Mouse (Mus musculus): ENCODE data around the gene Zbtb8a. TPM values are rescaled to one million over a fixed set of nuclear protein-coding genes. Genes with fewer than 3 reads are reported as not detected.

Zbtb8a gene
- total and polyA plus RNA-seq, 3 experiments, result 0.89 to 1.6 TPM; not detected in 1

DNA sequence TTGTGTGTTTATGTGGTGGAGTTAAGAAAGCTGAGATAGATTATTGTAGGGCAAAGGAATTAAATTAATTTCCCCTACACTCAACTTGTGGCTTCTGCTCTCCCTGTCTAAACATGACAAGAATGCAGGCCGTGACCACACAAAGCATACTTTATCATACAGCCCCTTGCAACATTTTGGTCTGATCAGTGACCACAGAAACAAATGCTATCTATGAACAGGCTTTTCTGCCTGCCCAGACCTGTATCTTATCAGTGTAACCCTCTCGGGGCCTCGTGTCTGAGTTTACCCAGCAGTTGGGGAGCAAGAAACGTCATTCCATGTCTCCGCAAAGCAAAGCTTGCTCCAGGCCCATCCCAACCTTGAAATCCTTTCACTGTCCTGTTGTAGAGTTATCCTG lies 38.6 kb upstream of the Zbtb8a start:
- no peak overlapping the region for H3K9ac ChIP-seq (ENCODE audit: control insufficient read depth, low read depth, low read length, poor library complexity, severe bottlenecking)
- H3K36me3 ChIP-seq (ENCODE audit: control insufficient read depth in 1 of 2, insufficient read depth in 2 of 2, low read length in 2 of 2), result peaks cover 0 to 10% of the 10 kb centered on the region in 2 experiments; a peak in 2 of 4 replicates
- H3K4me1 ChIP-seq (ENCODE audit: control insufficient read depth in 1 of 2, insufficient read depth in 2 of 2, low read length in 2 of 2), result peaks cover 0 to 17% of the 10 kb centered on the region in 2 experiments; a peak in 3 of 4 replicates
- DNase-seq (ENCODE audit: low read depth, low spot score), result peak; percentile 80
- no peaks in the 10 kb centered on the region for H3K79me2 ChIP-seq (ENCODE audit: control insufficient read depth, insufficient read depth, low read length, poor library complexity)
- H3K27ac ChIP-seq (ENCODE audit: control insufficient read depth, low read depth, low read length), result no peak overlapping the region
- no peaks in the 10 kb centered on the region for H3K27me3 ChIP-seq (ENCODE audit: control insufficient read depth in 1 of 2, insufficient read depth in 2 of 2, low read length in 2 of 2)
- no peaks in the 10 kb centered on the region for H3K9me3 ChIP-seq (replicated peaks; ENCODE audit: insufficient read depth, low read length)
- H3K4me3 ChIP-seq (ENCODE audit: control insufficient read depth in 1 of 2, insufficient read depth in 1 of 2, low read depth in 2 of 2, low read length in 2 of 2), result no peak overlapping the region
- TF ChIP-seq GATA1 (IDR thresholded peaks at IDR 0.05; ENCODE audit: low read depth, low read length) (peak; percentile 96), HCFC1 (IDR thresholded peaks at IDR 0.05; ENCODE audit: low read depth, low read length) (no peak), GABPA (IDR thresholded peaks at IDR 0.05; ENCODE audit: low read depth, low read length) (no peak), MYC (IDR thresholded peaks at IDR 0.05; ENCODE audit: low read depth, low read length) (no peak; the same call in 1 of the 2 replicates), TAL1 (IDR thresholded peaks at IDR 0.05; ENCODE audit: low read length) (peak; percentile 96), ZMIZ1 (IDR thresholded peaks at IDR 0.05; ENCODE audit: low read depth, low read length) (no peak), KAT2A (conservative IDR thresholded peaks at IDR 0.05; ENCODE audit: low read depth, low read length) (no peak), USF1 (IDR thresholded peaks at IDR 0.05; ENCODE audit: low read depth, low read length) (no peak), MEF2A (IDR thresholded peaks at IDR 0.05; ENCODE audit: extremely low read depth, insufficient replicate concordance, low read depth, low read length, poor library complexity, severe bottlenecking) (0 out of 2 replicates have a peak, but pooled peaks have one; percentile 39), UBTF (IDR thresholded peaks at IDR 0.05; ENCODE audit: borderline replicate concordance, insufficient read depth, low read depth, low read length) (no peak), NELFE (IDR thresholded peaks at IDR 0.05; ENCODE audit: low read depth, low read length) (no peak), JUND (IDR thresholded peaks at IDR 0.05; ENCODE audit: low read depth, low read length) (no peak), MAFK (IDR thresholded peaks at IDR 0.05; ENCODE audit: borderline replicate concordance, low read depth, low read length) (peak; percentile 39; the same call in 1 of the 2 replicates), ELF1 (IDR thresholded peaks at IDR 0.05; ENCODE audit: low read depth, low read length) (no peak), ZNF384 (IDR thresholded peaks at IDR 0.05; ENCODE audit: low read depth, low read length) (no peak), POLR2AphosphoS2 (IDR thresholded peaks at IDR 0.05; ENCODE audit: low read length) (no peak), NRF1 (IDR thresholded peaks at IDR 0.05; ENCODE audit: insufficient read depth, low read depth, low read length, poor library complexity, severe bottlenecking) (no peak), MXI1 (IDR thresholded peaks at IDR 0.05; ENCODE audit: low read depth, low read length) (peak; percentile 49; the same call in 1 of the 2 replicates), POLR2A (IDR thresholded peaks at IDR 0.05; ENCODE audit: control insufficient read depth in 1 of 2, insufficient read depth in 1 of 2, low read depth in 1 of 2, low read length in 2 of 2, poor library complexity in 1 of 2) (no peak), MAZ (IDR thresholded peaks at IDR 0.05; ENCODE audit: low read depth, low read length) (no peak; the same call in 1 of the 2 replicates), RAD21 (IDR thresholded peaks at IDR 0.05; ENCODE audit: low read depth, low read length) (no peak), ZKSCAN1 (IDR thresholded peaks at IDR 0.05; ENCODE audit: low read depth, low read length) (no peak), SIN3A (IDR thresholded peaks at IDR 0.05; ENCODE audit: low read length) (peak; percentile 56; the same call in 1 of the 2 replicates), CTCF (IDR thresholded peaks at IDR 0.05 in 2 of 3, conservative IDR thresholded peaks at IDR 0.05 in 1 of 3; ENCODE audit: control insufficient read depth in 1 of 3, insufficient read depth in 1 of 3, low read depth in 2 of 3, low read length in 3 of 3, poor library complexity in 1 of 3, severe bottlenecking in 1 of 3) (no peak), SMC3 (IDR thresholded peaks at IDR 0.05; ENCODE audit: low read depth, low read length) (no peak), EP300 (IDR thresholded peaks at IDR 0.05; ENCODE audit: low read depth in 1 of 2, low read length in 2 of 2) (peak; percentile 95), CHD1 (IDR thresholded peaks at IDR 0.05; ENCODE audit: low read depth, low read length) (no peak), POLR2AphosphoS5 (IDR thresholded peaks at IDR 0.05; ENCODE audit: borderline replicate concordance, low read depth, low read length) (no peak), RCOR1 (IDR thresholded peaks at IDR 0.05; ENCODE audit: low read depth, low read length) (peak; percentile 73; the same call in 1 of the 2 replicates), BHLHE40 (IDR thresholded peaks at IDR 0.05; ENCODE audit: borderline replicate concordance, low read depth, low read length) (peak; percentile 58; the same call in 1 of the 2 replicates), USF2 (IDR thresholded peaks at IDR 0.05; ENCODE audit: borderline replicate concordance in 1 of 2, insufficient read depth in 1 of 2, low read depth in 1 of 2, low read length in 2 of 2) (no peak), TCF12 (IDR thresholded peaks at IDR 0.05; ENCODE audit: low read depth, low read length) (peak; percentile 98), ZC3H11A (IDR thresholded peaks at IDR 0.05; ENCODE audit: low read depth, low read length) (no peak), CHD2 (IDR thresholded peaks at IDR 0.05; ENCODE audit: low read length) (no peak), MAX (IDR thresholded peaks at IDR 0.05; ENCODE audit: low read length) (peak; percentile 58; the same call in 1 of the 2 replicates), ETS1 (IDR thresholded peaks at IDR 0.05; ENCODE audit: low read depth, low read length) (peak; percentile 83), TBP (IDR thresholded peaks at IDR 0.05; ENCODE audit: low read depth, low read length) (no peak)

Data from MEL (cell line).